Mouse (Mus musculus) right cerebral cortex, postnatal 10 days (tissue): ENCODE measurements around the gene Cdk5rap1.
A peak's percentile ranks its signal among the peaks of the same experiment; 100 is the strongest.
"Not testable (repeated sequence)": the region's sequence is repeated elsewhere in the genome, so short reads cannot be mapped to it uniquely, and the experiment has no call there.

Experiments
- DNase-seq, 2 experiments: peaks; one replicate each; pipeline ENCODE4 v3.0.0; 2021; ENCODE audit warnings: low spot score in 2 of 2

Gene Cdk5rap1

GRCm38 (mm10) chr2:154374807-154375601, 2.2 kb upstream of the Cdk5rap1 start:
- DNase-seq = peak in 1 of 2 experiments; percentile 61

DNA sequence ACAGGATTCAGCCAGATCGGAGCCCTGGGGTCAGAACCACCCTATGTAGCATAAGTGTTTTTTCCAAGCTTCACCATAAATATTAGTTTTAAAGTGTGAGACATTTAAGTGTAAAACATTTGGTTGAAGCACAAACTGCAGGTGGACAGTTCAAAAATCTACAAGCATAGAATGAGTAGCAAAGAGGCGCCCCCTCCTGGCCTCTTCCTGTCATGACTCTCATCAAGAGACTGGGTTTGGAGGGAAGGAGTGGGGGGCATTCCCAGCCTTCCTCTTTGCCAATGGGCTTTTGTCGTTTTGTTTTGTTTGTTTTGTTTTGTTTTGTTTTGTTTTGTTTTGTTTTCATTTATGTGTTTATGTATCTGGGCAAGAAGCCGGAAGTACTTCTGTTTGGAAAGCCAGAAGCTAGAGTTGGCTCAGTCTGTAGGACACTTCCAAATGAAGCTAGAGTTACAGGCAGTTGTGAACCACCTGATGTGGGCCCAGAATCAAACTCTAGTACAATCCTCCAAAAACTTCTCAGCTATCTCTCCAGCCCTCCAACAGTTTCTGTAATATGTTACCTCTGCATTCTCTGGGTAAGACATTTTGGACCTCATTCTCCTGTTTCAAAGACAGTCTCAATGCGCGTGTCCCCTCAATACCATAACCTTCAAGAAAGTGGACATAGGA, 1.3 kb upstream of the Cdk5rap1 start:
- DNase-seq = peak; percentile 78 to 84

DNA sequence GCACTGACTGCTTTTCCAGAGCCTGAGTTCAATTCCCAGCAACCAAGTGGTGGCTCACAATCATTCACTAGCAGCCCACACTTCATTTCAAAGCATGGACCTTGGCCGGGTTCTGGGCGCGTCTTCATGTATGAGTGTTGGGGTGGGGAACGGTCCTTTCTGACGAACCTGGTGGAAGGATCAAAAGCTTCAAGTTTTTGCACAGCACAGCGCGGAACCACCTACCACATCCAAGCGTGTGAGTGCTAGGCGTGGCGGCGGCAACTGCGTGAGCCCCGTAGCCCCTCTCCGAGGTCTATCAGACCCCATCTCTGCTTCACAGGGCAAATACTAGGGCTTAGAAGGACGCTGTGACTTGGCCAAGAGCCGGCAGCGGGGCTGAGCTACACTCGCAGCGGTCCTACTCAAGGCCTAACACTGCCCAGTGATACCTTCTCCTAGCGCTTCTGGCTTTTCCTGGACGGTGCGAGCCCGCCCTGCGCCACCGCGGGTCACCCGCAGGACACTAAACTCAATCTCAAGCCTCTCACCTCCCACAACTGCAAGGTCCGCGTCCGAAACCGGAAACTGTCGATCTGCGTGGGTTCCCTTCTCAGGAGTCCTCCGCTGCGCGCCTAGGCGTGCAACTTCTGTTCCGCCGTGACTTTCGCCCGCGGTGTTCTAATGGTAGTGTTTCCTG, 520 bp downstream of the Cdk5rap1 start:
- peak; percentile 91 to 93 for DNase-seq

- DNase-seq = no peak
Observed at GRCm38 (mm10) chr2:154367510-154367909, 5.3 kb downstream of the Cdk5rap1 start.

- DNase-seq = not testable (repeated sequence)
Observed at GRCm38 (mm10) chr2:154354000-154354425, 18.8 kb downstream of the Cdk5rap1 start.

DNA sequence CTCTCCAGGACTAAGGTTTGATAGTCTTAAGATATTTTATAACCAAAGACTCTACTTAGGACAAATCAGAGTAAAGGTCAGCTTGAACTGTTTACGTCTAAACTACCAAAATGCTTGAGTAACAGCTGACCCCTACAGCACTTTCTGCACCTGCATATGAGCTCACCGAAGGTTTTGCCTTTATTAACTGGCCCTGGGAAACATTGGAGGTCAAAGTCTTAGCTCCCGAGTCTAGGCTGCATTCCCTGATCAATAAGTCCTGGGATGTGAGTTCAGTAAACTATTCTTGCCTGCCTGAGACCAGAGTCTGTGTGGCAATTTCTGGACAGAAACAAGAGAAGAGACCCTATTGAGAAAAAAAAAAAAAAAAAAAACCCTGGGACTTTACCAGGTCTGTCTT, 24.7 kb downstream of the Cdk5rap1 start:
- no peak for DNase-seq

- DNase-seq = no peak
Observed at GRCm38 (mm10) chr2:154339356-154339755, 33.5 kb downstream of the Cdk5rap1 start.

DNA sequence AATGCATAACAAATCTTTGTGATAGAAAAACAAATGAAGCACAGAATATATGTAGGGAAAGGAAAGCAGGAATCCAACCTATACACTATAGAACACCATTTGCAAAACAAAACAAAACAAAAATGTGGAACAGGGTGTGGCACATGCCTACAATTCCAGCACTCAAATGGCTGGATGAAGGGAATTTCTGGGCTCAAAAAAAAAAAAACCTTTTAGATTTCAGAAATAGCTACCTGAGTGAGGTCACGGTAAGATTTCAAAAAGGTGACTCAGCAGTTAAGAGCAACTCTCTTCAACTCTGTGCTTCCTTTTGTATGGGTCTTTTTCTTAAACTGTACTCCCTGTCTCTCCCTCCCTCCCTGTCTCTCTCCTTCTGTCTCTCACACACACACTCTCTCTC, 34.6 kb downstream of the Cdk5rap1 start:
- DNase-seq = no peak

- DNase-seq = no peak
Observed at GRCm38 (mm10) chr2:154335572-154335971, 37.2 kb downstream of the Cdk5rap1 start.

DNA sequence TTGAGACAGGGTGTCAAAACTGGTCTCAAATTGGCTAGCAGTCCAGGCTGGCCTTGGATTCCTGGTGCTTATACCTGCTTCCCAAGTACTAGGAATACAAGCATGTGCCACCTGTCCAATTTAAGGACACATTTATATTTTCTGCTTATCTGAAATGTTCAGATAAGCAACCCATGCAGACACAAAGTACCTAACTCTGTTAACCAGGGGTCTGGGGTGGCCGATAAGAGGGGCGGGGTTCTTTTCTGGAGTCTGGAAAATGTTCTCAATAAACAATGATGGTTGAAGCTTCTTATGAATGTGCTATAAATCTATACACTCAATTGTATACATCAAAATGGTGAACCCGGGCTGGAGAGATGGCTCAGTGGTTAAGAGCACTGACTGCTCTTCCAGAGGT, 46.0 kb downstream of the Cdk5rap1 start:
- DNase-seq = no peak

DNA sequence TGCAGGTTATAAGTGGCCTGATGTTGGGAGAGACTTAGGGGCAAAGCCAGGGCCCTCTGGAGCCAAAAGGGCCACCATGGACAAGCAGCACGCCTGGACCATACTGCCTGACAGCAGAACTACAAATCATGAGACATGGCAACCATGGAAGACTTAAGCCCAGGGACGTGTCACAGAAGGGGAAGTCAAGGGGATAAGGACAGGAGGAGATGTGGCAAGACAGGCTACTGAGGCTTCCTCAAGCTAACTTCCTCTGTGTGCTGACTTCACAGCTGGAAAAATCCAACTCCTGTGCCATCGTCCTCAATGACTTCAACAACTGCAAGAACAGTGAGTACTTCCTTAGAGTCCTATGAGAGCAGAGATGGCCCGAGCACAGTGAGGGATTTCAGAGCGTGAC, 59.0 kb downstream of the Cdk5rap1 start:
- not testable (repeated sequence) for DNase-seq

- DNase-seq = not testable (repeated sequence)
Observed at GRCm38 (mm10) chr2:154306927-154307326, 65.9 kb downstream of the Cdk5rap1 start, which contains the start of gene Bpifb9b. Gene Bpifb9b (plus strand): TSS chr2:154307227.

DNA sequence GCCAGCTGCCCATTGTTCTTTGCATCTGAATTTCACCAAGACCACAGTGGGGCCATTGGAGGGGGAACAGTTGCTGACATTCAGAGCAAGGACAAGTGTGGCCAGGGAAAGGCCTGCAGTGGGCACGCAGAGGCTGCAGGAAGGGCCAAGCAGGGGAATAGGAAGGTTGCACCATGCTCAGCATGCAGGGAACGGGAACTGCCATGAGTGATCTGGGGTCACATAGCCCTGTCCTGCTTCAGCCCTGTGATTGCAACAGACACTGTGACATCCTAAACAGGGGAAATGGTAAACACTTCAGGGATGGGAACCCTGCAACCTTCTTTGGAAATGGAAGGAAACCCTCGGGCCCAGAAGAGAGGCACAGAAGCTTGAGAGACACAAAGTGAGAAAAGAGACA, 68.2 kb downstream of the Cdk5rap1 start:
- DNase-seq = not testable (repeated sequence)

- DNase-seq = no peak
Observed at GRCm38 (mm10) chr2:154301763-154302162, 71.0 kb downstream of the Cdk5rap1 start.

DNA sequence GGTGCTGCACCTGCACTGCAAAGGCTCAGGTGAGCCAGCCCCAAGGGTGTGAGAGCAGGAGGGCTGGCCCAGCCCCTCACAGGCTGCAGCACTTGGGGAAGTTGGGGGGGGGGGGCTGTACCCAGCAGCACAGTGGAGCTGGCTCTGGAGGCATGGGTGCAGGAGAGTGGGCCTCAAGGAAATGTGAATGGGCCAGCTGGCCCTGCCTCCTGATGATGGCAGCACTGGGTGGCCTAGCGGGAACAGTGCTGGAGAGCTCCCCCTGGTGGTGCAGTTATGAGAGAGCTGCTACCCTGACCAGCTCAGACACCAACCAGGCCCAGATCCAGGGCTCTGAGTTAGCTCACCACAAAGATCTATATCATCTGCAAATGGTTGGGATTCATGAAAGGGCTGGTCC, 72.3 kb downstream of the Cdk5rap1 start:
- peak; percentile 43 to 68 for DNase-seq

DNA sequence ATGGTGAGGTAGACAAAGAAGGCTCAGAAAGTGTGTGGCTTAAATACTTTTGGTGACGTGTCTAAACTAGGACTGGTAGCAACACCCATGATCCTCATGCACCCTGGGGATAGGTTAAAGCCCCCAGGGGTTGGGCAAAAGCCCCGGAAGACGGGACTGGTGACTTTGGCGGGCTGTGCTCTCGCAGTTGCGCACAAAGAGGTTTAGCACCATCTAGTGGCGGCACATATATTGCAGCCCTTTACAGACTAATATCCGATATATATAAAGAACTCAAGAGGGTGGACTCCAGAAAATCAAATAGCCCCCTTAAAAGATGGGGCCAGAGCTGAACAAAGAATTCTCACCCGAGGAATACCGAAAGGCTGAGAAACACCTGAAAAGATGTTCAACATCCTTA, 78.1 kb downstream of the Cdk5rap1 start:
- peak in 1 of 2 experiments; percentile 25 for DNase-seq

DNA sequence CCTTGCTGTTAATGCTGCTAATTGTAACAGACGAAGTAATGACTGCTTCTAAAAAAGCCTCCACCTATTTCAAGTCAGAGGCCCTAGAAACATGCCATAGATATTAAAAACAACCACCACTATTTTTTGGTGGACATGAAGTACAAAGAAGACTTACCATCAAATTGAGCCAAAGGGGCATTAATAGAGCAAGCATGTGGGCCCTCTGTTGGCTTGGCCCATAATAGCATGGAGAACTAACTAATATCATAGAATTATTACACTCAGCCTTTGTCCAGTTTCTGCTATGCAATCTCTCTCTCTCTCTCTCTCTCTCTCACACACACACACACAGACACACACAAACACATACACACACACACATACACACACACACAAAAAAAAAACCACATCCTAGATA, 80.0 kb downstream of the Cdk5rap1 start:
- DNase-seq = no peak

DNA sequence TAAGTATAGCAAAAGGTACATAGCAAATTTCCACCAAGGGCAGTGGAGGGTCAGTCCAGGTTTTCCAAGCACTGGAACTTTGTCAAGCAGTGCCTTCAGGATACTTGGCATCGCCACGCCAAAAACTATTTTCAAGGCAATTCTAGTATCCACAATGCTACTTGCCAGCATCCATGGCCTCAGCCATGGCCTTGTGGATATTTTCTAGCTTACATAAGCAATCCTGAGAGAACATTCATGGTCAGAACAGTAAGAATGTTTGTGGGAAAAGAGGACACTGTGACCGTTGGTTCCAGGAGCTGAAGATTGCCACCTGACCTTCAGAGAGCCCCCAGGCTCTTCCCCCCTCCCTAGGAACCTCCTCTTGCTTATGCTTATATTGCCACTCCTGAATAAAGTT, 80.9 kb downstream of the Cdk5rap1 start:
- not testable (repeated sequence) for DNase-seq
